Mouse (Mus musculus): ENCODE measurements at regions not wholly inside any gene's neighbourhood (a gene's known extent, or its start where the extent isn't known, plus 50 kb on each side); places are given as distances from the start of the nearest gene placed in this dataset.
"Not testable (repeated sequence)": the region's sequence is repeated elsewhere in the genome, so short reads cannot be mapped to it uniquely, and the experiment has no call there.

DNA sequence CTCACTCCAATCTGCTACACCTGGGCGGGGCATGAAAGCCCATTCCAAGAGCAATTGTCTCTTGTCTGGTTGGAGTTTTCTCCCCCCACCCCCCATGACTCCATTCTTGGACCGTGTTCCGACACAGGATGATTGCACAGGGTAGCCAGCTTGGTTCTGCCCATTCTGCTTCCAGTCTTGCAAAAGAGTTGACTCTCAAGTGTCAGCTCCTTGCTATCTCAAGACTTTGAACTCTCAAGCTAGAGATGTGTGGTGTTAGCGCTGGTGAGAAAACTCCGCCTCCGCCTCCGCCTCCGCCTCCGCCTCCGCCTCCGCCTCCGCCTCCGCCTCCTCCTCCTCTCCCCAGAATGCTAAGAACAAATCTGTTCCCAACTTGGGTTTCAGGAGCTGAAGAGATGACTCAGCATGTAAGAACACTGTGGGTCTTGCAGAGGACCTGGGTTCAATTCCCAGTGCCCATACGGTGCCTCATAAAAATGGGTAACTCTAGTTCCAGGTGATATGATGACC, 135.1 kb downstream of the Bcat1 start:
- no peak for DNase-seq

DNA sequence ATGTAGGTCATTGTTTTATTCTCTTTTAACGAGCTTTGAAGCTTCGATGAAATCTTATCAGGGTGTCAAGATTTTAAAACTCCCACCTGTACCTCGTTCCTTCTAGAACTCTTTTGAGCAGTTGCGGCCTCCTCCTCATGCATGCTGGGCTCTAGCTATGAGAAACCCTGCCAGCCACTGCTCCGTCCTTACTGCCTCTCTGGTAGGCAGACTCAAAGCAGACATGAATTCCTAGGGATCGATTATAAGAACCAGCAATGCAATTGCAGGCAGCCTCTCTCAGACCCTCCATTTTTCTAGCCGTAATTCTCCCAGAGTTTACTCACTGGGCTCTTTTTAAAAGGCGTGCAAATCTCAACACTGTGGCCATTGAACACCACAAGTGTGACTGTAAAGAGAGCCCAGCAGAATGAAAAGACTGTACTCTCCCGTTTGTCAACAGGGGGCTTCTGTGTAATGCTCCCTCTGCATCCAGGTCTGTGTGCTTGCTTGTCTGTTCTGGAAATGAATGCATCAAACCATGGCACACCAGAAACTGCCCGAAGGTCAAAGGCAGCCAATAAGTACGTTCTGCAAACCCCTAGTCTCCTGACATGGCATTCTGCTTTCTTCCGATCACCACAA, 137.3 kb downstream of the Bcat1 start:
- DNase-seq = no peak

DNA sequence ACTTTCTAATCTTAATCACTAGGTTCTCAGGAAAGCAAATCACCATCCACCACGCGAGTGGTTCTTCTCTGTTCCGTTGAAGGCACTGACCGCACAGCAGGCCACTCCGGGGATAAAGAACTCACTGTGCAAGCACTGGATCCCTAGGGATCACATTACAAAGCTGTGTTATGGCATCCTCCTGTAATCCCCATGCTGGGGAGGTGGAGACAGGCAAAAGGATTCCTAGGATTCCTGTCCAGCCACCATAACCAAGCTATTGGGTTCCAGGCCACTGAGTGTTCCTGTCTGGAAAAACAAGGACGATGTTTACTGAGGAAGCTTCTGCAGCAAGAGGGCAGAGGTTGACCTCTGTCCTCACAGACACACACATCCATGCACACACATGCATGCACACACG, 138.8 kb downstream of the Bcat1 start:
- DNase-seq = no peak

DNA sequence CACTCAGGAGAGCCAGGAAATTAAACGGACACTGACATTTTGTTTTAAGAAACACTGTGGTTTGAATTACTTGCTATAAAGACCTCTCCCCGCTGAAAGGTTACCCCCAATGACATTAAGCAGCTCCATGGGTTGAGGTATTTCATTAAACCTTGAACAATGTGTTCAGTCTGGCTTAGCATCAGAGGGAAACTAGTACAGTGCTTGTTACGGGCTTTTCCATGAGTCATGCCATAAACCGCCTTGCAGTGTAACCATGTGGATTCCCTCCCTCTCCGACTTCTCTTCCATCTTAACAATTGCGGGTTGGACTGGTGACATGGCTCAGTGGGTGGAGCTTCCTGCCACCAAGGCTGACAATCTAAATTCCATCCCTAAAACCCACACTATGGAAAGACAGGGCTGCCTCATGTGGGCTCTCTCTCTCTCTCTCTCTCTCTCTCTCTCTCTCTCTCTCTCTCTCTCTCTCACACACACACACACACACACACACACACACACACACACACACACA, 142.2 kb downstream of the Bcat1 start:
- no peak for DNase-seq

- DNase-seq = no peak
Measured at GRCm38 (mm10) chr6:144932402-144932801, 143.6 kb downstream of the Bcat1 start.

- no peak for DNase-seq
Measured at GRCm38 (mm10) chr6:144929959-144930358, 146.0 kb downstream of the Bcat1 start.

- DNase-seq = no peak
Measured at GRCm38 (mm10) chr6:144929262-144929855, 146.6 kb downstream of the Bcat1 start.

- DNase-seq = no peak
Measured at GRCm38 (mm10) chr6:144927599-144927998, 145.8 kb upstream of the Sox5 start.

DNA sequence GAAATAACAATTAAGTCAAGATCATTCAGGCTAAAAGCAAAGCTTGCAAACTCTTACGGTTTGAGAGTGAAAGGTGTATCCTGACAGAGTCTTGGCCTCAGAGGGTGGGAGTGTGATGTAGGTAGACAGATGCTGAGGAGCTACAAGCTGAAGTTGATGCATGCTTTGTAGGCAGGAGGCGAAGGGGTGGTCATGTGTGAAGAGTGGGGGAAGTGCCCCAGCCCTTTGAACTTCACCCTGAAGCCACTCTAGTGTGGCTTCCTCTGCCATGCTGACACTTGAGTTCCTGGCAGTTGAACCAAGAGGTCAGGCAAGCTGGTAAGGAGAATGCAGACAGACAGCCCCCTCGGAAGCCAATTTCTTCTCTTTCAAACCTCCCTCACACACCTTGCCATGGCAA, 141.0 kb upstream of the Sox5 start:
- DNase-seq = peak; percentile 32

DNA sequence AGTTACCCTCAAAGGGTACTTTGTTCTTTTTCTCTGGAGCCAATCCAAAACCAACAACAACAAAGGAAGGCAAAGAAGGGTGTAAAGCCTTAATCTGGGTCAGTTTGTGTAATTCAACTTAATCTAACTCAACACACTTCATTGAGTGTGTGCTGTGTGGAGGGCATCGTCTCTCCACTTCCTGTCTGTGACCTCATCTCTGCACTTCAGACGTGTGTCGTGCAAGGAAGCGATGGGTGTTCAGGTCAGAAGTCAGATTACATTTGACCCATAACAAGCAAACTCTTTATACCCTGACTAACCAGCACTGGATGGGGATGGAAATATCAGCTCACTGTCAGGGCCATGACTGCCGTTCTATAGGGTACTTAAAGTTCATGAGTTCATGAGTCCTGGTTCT, 138.0 kb upstream of the Sox5 start:
- no peak for DNase-seq

DNA sequence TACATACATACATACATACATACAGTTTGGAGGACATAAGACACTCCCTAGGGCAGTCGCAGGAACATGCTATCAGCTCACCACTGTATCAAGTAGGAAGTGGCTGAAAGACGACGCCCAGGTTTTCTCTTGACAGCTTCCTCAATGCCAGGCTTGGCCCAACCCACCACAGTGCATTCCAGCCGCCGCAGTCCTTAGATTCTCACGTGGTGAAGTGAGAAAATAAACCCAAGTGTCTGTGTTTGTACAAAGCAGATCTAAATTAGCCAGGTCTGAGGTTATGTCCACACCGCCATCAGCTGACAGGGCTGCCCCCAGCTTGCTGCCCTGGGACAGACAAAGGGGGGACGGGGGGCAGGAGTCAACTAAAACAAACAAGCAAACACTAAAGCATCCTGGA, 135.4 kb upstream of the Sox5 start:
- DNase-seq = no peak

GRCm38 (mm10) chr6:144911781-144912180, 130.0 kb upstream of the Sox5 start:
- no peak for DNase-seq

GRCm38 (mm10) chr6:144910392-144910791, 128.6 kb upstream of the Sox5 start:
- no peak for DNase-seq

DNA sequence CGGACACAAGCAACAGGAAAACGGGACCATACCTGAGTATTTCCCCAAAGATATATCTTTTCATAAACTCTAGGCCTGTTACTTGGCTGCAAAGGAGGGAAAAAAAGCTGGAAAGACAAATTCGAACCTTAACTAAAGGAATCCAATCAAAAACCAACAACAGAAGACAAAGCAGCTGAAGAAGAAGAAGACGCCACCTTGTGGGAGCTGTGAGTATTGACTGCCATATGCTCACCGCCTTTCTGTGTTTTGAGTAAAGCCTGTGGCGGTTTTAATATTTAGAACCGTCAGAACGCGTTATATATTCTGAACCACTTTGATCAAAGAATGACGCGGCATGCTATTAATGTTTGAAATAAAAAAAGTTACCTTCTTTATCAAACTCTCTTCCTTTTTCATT, 126.9 kb upstream of the Sox5 start:
- DNase-seq = no peak

- peak; percentile 38 to 45 for DNase-seq
Measured at GRCm38 (mm10) chr6:144903156-144903555, 121.4 kb upstream of the Sox5 start.

DNA sequence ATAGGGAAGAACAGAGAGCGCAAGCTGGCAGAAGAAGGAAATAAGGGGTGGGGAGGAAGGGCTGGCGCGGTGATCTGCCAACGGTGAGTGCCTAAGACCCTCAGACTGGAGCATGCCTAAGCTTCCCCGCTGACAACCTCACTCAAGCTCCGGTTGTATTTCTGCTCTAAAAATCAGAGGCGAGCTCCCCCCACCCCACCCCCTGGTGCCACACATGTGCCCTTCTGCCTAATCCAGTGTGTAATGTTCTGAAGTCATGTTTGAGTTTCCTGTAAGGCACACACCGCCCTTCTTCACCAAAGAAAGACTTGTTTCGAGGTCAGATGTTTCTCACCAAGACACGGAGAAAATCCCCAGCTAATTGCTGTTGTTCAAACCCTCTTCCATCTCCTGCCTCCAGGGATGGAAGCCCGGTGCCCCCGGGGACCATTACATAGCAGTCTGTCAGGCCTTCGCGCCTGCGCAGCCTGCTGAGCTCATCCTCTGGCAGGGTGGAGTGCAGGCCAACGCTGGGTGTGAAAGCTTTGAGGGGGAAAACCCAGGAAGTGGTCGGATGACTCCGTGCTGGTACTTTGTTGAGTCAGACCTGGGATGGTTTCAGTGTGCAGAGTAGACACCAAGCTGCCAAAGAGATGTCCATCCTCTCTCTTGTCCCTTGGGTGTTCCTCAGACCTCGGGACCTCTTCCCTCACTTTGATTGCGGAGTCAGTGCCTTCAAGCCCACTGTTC, 120.7 kb upstream of the Sox5 start:
- DNase-seq = peak; percentile 73

GRCm38 (mm10) chr6:144901825-144902224, 120.0 kb upstream of the Sox5 start:
- peak; percentile 59 to 66 for DNase-seq

DNA sequence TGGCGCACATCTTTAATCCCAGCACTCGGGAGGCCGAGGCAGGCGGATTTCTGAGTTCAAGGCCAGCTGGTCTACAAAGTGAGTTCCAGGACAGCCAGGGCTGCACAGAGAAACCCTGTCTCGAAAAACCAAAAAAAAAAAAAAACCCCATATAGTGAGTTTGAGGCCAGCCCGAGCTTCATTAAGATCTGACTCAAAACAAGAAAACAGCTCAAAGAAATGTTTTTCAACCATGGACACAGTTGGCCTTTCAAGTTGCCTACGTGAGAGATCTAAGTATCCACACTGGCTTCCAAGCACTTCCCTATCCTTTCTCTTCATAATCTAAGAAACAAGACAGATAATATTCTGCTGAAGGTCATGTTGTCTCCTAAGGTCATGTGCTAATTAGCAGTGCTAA, 119.1 kb upstream of the Sox5 start:
- DNase-seq = not testable (repeated sequence)

DNA sequence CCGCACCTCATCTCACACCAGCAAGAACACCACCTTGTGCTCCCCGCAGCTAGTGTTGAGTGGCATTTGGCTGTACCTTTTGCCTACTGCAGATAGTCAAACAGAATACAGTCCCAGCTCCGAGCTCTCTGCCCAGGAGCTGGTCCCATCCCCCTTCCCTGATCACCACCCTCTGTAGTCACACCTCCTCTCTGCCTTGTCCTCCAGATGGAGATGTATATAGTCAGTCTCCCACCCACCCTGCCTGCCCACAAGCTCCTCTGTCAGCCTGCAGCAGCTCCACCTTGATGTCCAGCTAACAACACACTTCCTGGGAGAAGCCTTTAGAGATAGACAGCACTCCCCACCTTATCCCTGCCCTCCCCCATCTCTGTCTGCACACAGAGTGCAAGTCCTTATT, 115.7 kb upstream of the Sox5 start:
- DNase-seq = no peak

- no peak for DNase-seq
Measured at GRCm38 (mm10) chr6:144890914-144891313, 109.1 kb upstream of the Sox5 start.

DNA sequence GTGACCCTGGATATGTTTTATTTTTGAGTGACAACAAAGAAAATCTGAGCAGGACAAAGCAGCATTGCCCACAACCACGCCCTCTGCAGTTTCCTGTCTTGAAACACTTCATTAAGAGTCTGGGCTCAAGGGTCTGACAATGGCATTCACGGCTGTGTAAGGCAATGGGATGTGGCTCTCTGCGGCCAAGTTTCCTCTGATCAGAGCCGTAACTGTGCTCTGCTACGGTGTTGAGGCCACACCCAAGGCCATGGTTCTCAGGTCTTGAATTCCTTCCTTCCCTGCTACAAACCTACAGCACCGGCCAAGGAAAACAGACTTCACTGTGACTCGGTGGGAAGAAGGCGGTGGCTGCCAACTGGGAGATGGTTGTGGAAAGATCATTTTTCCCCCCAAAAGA, 108.4 kb upstream of the Sox5 start:
- no peak for DNase-seq

DNA sequence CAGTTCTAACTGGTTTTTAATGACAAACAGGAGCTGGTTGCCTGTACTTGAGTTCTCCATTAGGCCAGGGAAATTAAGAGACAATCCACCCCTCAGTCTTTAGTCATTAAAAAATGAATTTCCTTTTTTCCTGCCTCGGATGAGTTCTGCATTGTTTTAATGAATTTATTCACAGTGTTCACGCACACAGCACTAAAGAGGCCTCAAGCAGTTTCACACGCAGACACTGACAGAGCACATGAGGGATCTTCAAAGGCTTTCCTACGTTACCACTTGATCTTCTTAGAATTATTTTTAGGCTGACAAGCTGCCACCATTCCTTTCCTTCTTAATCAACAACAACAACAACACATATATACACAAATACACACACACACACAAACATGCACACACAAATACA, 101.3 kb upstream of the Sox5 start:
- no peak for DNase-seq

- no peak for DNase-seq
Measured at GRCm38 (mm10) chr6:144880098-144880497, 98.3 kb upstream of the Sox5 start.

GRCm38 (mm10) chr6:144876758-144877157, 95.0 kb upstream of the Sox5 start:
- DNase-seq = no peak

All from spleen, adult 18-20 months (tissue).